Mouse (Mus musculus) olfactory bulb, adult 2 months (tissue): Measurements from ENCODE around the gene Dpp6. TPM values are rescaled to one million over a fixed set of nuclear protein-coding genes. Genes with fewer than 3 reads are reported as not detected.

Experiments used
- H3K27ac ChIP-seq: fragments of 200-500 bp; 2 replicates; pipeline ENCODE4 v1.5.1; 2012; ENCODE audit warnings: low read depth, low read length; ENCODE audit not compliant: insufficient read depth
- H3K4me1 ChIP-seq: fragments of 200-500 bp; 2 replicates; pipeline ENCODE4 v1.6.1; 2012; ENCODE audit warnings: low read length; ENCODE audit not compliant: control insufficient read depth, insufficient read depth
- H3K4me3 ChIP-seq: fragments of 200-500 bp; 2 replicates; pipeline ENCODE4 v1.5.1; 2012; ENCODE audit warnings: mild to moderate bottlenecking, low read depth, low read length, moderate library complexity; ENCODE audit not compliant: insufficient read depth
- CTCF ChIP-seq: fragments of 200-500 bp; IDR thresholded peaks from 2 replicates; pipeline ENCODE4 v1.5.1; 2012; ENCODE audit warnings: low read depth, mild to moderate bottlenecking, low read length, moderate library complexity; ENCODE audit not compliant: insufficient read depth
- POLR2A ChIP-seq: fragments of 200-500 bp; IDR thresholded peaks from 2 replicates; pipeline ENCODE4 v1.6.1; 2012; ENCODE audit warnings: mild to moderate bottlenecking, low read depth, low read length, moderate library complexity; ENCODE audit not compliant: insufficient read depth
- WGBS: fragments of 180-500 bp; shearing (Covaris S2); methylation state at CpG from one replicate; pipeline ENCODE4 v1.1.7; 2018; 5-methylcytosine and 5-hydroxymethylcytosine counted together
- polyA plus RNA-seq: library from polyadenylated mRNA; stranded (reverse); fragments of >200 nt; gene quantifications from 2 replicates; pipeline ENCODE4 v1.2.4, GENCODE M21; 2012; ENCODE audit warnings: low replicate concordance; ENCODE audit not compliant: missing spikeins, insufficient read depth, insufficient read length

The Dpp6 gene
- polyA plus RNA-seq, 1 experiment: not detected

- 4% methylated on average over 9 of the region's 9 CpGs for whole genome bisulfite sequencing
- Histone ChIP-seq H3K4me3 (peak overlapping the region; percentile 91), H3K27ac (peak overlapping the region; percentile 95), H3K4me1 (peaks cover 11% of the 10 kb centered on the region)
- TF ChIP-seq POLR2A: no peak
- TF ChIP-seq CTCF: no peak
These were observed 231.9 kb downstream of the Dpp6 start for GRCm38 (mm10) chr5:27048926-27049325.

GRCm38 (mm10) chr5:27049341-27050091 is 232.5 kb downstream of the Dpp6 start:
- peaks cover 13% of the 10 kb centered on the region for H3K4me1 ChIP-seq
- peak overlapping the region; percentile 95 for H3K27ac ChIP-seq
- H3K4me3 ChIP-seq: peak overlapping the region; percentile 91
- TF ChIP-seq CTCF: no peak
- TF ChIP-seq POLR2A: peak; percentile 52; the same call in 1 of the 2 replicates
- under 1% methylated on average over 55 of the region's 55 CpGs for WGBS

DNA sequence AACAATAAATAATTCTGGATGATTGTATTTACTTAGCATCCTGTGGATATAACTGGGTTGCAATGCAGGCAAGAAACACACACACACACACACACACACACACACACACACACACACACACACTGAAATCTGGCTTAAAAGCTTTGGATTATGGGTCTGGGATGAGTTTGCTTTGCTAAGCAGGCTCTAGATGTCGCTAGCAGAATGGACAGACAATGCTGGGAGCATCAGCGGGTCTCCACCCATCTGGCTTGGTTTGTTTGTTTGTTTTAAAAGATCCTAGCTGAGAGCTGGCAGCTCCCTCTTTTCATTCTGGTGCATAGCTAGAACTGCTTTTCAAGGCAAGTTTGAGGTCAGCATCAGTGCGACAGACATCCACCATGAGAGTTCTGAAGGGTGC is 234.2 kb downstream of the Dpp6 start:
- Histone ChIP-seq H3K4me3 (peak overlapping the region; percentile 14), H3K4me1 (peaks cover 14% of the 10 kb centered on the region), H3K27ac (no peak overlapping the region)
- 16% methylated on average over 3 of the region's 3 CpGs for WGBS
- no peak for TF ChIP-seq POLR2A
- no peak for TF ChIP-seq CTCF

DNA sequence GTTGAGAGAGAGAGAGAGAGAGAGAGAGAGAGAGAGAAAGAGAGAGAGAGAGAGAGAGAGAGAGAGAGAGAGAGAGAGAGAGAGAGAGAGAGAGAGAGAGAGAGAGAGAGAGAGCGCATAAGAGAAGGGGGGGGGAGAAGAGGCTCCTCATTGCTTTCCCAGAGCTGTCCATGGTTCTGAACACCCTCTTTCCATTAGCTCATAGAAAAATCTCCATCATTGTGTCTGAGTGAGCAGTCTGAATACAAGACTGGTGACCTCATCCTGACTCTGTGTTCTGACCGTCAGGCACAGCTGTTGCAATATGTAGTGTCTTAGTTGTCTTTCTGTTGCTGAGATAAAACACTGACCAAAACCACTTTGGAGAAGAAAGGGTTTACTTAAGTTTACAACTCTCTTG is 235.4 kb downstream of the Dpp6 start:
- Histone ChIP-seq H3K27ac (no peak overlapping the region), H3K4me3 (no peak overlapping the region), H3K4me1 (peaks cover 16% of the 10 kb centered on the region)
- TF ChIP-seq POLR2A (no peak), CTCF (no peak)
- 53% methylated on average over 2 of the region's 2 CpGs for WGBS

GRCm38 (mm10) chr5:27056436-27056835 is 239.4 kb downstream of the Dpp6 start:
- H3K4me3 ChIP-seq: no peak overlapping the region
- H3K27ac ChIP-seq: no peak overlapping the region
- no peak for TF ChIP-seq POLR2A
- no peak for TF ChIP-seq CTCF
- 49% methylated on average over 5 of the region's 5 CpGs for WGBS
- H3K4me1 ChIP-seq: peaks cover 15% of the 10 kb centered on the region

- H3K27ac ChIP-seq: peak overlapping the region; percentile 21; the same call in 1 of the 2 replicates
- no peak overlapping the region for H3K4me3 ChIP-seq
- WGBS: 71% methylated on average over 4 of the region's 4 CpGs
- peaks cover 18% of the 10 kb centered on the region for H3K4me1 ChIP-seq
- no peak for TF ChIP-seq POLR2A
- TF ChIP-seq CTCF: no peak
These were observed 243.1 kb downstream of the Dpp6 start for GRCm38 (mm10) chr5:27060114-27060513.

DNA sequence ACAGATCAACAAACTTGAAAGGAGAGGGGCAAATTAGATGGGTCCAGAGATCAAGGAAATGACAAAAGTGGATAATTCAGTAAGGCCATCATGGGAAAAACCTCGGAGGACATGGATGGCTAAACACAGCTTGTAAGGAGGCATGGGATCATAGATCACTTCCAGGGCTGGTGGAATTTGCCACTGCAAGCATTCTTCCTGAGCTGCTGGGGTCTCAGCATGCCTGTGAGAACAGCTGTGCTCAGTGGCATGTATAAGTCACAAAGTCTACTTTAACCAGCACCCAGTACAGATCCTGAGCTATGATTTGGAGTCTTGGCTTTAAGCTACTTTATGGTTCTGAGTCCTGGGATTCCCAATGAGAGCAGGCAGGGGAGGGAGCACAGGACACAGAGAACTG is 246.9 kb downstream of the Dpp6 start:
- 64% methylated on average over 1 of the region's 1 CpGs for WGBS
- H3K4me3 ChIP-seq: no peak overlapping the region
- peak overlapping the region; percentile 56 for H3K27ac ChIP-seq
- H3K4me1 ChIP-seq: peaks cover 19% of the 10 kb centered on the region
- no peak for TF ChIP-seq CTCF
- no peak for TF ChIP-seq POLR2A

- TF ChIP-seq CTCF (no peak), POLR2A (no peak)
- Histone ChIP-seq H3K27ac (no peak overlapping the region), H3K4me1 (peaks cover 15% of the 10 kb centered on the region), H3K4me3 (no peak overlapping the region)
- 42% methylated on average over 4 of the region's 4 CpGs for WGBS
These were observed 249.8 kb downstream of the Dpp6 start for GRCm38 (mm10) chr5:27066837-27067236.

- TF ChIP-seq CTCF: 0 out of 2 replicates have a peak, but pooled peaks have one; percentile 45
- TF ChIP-seq POLR2A: no peak
- H3K4me3 ChIP-seq: no peak overlapping the region
- no peak overlapping the region for H3K27ac ChIP-seq
- H3K4me1 ChIP-seq: peaks cover 11% of the 10 kb centered on the region
- WGBS: 4% methylated on average over 8 of the region's 8 CpGs
These were observed 258.2 kb downstream of the Dpp6 start for GRCm38 (mm10) chr5:27075131-27075591.

GRCm38 (mm10) chr5:27076046-27076445 is 259.0 kb downstream of the Dpp6 start:
- 28% methylated on average over 1 of the region's 1 CpGs for WGBS
- H3K4me3 ChIP-seq: no peak overlapping the region
- TF ChIP-seq POLR2A: no peak
- no peak for TF ChIP-seq CTCF
- peaks cover 11% of the 10 kb centered on the region for H3K4me1 ChIP-seq
- H3K27ac ChIP-seq: no peak overlapping the region
